Mouse (Mus musculus): ENCODE results near the gene Haspin.

DNA sequence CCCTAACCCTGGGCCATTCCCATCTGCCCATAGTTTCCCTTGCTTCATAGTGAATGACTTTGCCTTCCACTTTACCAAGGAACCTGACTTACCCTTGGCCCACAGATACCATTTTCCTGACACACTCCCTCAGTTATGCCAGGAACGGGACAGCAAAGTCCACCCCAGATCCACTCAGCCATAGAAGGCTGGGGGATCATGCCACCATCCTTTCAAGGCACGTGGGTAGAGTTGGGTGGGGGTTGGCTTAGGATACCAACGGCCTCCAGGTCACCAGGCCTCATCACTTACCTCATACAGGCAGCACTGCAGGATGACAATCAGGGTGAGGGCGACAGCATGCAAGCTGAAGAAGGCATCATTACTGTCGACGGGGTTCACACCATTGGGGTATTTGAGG, 49.1 kb upstream of the Haspin start:
- TF ChIP-seq CTCF (IDR thresholded peaks at IDR 0.05; ENCODE audit: insufficient read depth, low read depth, low read length) (no peak), POLR2A (IDR thresholded peaks at IDR 0.05; ENCODE audit: insufficient read depth, low read depth, low read length) (no peak)
